Mouse (Mus musculus): Measurements from ENCODE around the gene Smoc1.

DNA sequence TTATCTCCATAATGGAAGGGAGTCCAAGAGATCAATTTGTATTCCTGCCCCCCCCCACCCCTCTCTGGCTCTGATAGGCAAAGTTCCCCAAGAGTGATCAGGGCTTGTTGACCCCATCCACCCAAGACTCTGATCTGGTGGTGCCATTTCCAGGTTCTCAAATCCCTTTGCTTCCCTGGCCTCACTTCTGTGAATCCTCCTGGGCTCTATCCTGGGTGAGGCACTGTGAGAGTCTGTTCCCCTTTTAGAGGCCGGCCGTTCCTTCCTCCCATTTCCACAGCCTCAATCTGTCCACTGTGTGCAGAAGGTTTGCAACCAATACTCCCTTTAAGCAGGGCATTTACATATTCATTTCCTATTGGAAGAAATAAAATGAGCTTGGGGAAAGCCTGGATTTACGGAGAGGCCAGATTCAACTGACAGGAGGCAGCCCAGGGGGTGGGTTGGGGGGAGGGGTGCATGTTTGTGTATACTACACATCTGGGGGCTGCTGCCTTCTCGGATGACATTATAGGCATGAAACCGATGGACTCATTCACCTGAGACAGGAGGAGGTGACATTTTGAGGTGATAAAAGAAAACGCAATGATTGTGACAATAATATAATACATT is 199.5 kb downstream of the Smoc1 start:
- TF ChIP-seq EP300 (IDR thresholded peaks at IDR 0.05; ENCODE audit: insufficient read depth, low read depth, low read length) (no peak), POLR2A (IDR thresholded peaks at IDR 0.05; ENCODE audit: insufficient read depth, low read depth, low read length) (no peak)
